Mouse (Mus musculus) right cerebral cortex, postnatal 10 days (tissue): Measurements from ENCODE around the gene Oaz2.
A peak's percentile ranks its signal among the peaks of the same experiment; 100 is the strongest.

ENCODE experiments used
- DNase-seq, 2 experiments: peaks; one replicate each; pipeline ENCODE4 v3.0.0; 2021; ENCODE audit warnings: low spot score in 2 of 2

Oaz2 gene

DNA sequence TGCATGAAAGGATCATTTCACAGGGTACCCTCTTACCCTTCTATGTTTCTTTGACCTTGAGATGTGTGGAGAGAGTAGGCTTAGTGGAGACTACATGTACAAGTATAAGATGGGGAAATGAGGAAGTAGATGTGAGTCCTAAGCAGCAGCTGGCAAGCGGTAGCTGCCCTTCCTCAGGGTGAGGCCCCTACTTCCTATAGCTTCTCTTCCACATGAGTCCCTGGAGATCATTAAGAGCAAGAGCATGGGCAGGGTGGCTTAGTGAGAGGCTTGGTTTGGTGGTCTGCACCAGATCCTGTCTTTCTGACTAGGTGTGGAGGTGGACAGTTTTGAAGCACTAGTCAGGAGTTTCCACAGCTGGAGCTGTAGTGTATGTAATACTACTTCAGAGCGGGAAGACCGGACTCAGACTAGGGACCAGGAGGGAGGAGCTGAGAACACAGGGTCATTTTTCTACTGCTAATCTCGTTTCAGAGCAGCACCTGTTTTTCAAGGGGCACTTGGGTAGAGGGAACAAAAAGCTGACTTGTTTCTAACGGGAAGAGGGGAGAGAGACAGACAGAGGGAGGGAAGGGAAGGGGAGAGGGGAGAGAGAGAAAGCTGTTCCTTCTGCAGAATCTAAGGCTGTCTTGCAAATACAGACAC is 25.3 kb downstream of the Oaz2 start:
- DNase-seq: no peak

DNA sequence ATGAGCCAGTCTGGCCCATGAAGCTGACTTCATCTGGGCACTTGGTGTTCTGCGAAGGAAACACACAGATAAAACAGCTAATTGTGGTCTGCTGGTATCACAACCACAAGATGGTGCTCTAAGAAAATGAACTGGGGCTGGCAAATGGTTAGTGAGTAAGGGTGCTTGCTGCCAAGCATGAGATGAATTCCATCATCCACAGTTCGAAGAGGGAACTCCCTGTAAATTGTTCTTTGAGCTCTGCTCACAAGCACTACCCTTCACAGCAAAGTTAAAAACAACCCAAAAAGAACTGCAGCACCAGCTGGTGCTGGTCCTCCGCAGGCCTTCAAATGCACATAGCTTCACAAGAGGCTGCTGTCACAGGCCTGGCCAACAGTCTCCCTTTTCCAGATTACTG is 27.8 kb downstream of the Oaz2 start:
- peak; percentile 71 to 81 for DNase-seq

DNA sequence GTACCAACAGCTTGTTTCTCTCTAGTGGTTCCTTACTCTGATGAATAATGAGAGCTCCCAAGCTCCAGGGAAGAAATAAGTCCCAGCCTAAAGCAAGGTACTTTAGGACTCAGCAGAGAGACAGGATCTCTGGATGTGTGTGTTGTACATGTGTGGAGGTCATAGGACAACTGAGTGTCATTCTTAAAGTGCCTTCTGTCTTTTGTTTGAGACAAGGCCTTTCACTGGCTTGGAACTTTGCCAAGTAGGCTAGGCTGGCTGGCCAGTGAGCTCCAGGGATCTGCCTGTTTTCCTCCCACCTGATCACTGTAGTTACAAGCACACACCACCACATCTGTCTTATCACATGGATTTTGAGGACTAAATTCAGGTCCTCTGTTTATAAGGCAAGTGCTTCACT is 28.5 kb downstream of the Oaz2 start:
- DNase-seq: peak in 1 of 2 experiments; percentile 45

DNA sequence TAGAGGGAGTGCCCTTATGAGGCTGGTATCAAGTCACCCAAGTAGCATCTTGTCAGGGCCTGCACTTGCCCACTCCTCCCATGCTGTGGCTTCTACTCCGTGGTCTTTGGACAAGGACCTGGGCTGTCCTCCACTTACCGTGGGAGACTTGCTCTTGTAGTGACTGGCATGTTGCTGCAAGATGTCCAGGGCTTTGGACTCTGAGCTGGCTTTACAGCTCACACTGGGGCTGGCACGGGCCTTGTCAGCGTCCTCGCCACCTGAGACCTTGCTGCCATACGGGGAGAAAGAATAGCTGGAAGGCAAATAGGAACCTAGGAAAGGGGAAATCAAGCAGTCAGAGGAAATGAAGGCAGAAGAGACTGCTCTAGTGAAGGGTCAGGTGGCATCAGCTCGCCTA is 29.6 kb downstream of the Oaz2 start:
- DNase-seq: no peak

DNA sequence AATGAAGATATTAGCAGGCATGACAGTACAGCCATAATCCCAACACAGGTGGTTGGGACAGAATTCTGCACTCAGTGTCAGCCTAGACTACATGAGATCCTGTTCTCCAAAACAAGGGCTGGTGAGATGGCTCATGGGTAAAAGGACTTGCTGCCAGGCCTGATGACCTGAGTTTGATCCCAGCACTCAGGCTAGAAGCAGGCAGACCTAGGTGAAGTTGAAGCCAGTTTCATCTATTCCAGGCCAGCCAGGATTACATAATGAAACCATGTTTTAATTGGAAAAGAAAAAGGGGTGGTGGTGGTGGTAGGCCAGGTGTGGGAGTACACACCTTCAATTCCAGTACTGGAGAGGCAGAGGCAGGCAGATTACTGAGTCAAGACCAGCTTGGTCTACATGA is 30.2 kb downstream of the Oaz2 start:
- DNase-seq: no peak

DNA sequence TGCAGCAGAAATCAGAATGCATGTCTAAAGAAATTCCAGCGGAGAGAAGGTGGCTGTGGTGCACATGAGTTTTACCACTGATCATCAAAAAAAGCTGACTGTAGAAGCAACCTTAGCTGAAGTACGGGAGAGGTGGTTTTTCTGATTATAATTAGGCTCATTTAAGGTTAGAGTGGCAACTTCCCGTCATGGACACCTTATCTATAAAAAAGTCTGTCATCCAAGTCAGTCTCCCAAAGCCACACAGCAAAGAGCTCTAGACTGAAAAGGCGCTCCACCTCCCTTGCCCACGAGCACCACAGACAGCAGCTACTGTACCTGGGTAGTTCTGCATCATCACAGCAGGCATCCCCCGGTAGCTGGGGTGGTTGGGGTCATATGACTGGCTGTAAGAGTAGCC is 32.7 kb downstream of the Oaz2 start:
- no peak for DNase-seq

DNA sequence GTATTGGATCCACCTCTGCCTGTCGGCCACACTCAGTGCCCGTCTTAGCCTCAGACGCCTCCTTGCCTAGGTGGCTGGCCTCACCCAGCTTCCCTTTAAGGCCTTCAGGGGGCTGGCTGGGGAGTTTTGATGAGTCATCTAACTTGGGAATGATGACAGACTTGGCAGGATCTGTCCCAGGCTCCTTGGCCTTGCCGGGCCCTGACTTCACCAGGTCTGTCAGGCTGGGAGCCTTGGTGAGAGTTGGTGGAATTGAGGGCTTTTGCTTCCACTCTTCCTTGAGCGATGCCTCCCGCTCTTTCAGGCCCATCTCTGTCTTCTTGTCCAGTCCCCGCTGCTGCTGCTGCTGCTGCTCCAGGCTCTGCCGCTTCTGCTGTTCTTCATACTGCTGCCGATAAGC is 34.5 kb downstream of the Oaz2 start:
- DNase-seq: no peak

DNA sequence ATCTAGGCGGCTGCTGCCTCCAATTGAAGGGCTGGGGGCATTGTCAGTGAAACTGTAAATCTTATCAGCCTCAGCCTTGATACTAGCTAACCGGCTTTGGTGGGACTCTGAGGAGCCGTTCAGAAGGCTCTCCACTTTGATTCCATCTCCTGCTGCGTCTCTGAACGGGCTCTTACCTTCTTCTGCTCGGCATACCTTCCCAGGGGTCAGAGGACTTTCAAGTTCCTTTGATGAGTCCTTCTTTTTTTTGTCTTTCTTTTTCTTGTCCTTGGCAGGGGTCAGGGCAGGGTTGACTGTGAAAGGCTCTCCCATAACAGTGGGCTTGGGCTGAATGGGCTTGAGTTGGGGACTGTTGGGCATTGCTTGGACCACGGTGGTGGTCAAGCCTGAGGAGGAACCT is 35.4 kb downstream of the Oaz2 start:
- no peak for DNase-seq

DNA sequence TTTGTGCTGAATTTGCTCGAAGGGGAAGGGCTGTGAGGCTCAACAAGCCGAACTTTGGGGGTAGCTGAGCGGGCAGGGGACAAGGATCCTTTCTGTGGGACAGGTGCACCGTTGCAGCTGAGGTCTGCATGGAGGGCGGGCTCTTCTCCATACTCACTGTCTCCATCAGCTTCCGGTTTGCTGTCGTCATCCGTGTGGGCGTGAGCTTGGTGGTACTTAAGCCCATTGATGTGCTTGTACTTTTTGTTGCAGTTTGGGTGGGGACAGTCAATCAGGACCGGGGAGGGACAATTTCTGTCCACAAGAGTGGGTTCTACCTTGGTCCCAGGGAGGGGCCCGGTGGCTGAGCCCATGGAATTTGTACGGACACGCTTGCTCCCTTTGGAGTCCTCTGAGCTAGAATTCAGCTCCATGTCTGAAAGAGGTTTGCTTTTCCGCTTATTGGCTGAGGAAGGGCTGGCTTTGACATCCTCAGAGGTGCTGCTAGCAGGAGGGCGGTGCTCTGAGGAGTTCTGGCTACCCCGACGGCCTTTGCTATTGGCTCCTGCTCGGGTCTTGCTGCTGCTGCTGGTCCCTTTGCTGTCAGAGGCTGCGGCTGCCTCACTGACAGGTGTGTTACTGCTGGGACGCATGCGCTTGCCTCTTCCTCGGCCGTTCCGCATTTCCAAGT is 36.3 kb downstream of the Oaz2 start:
- no peak for DNase-seq

DNA sequence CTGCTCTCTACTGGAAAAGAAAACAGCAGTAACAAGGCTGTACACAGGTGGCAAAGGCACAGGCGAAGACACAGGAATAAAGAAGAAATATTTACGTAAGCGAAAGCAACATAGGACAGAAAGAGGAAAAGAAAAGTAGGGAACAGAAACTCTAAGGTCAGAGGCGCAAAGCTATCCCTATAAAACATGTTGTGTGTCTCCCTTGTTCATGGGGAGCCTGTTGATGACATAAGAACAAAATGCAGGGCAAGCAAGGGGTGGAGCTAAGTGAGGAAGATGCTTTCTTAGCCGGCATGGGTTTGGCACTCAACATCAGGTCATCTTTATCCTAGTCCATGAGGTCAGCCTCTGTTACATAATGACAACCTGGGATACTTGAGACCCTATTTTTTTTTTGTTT is 50.4 kb downstream of the Oaz2 start:
- no peak for DNase-seq

DNA sequence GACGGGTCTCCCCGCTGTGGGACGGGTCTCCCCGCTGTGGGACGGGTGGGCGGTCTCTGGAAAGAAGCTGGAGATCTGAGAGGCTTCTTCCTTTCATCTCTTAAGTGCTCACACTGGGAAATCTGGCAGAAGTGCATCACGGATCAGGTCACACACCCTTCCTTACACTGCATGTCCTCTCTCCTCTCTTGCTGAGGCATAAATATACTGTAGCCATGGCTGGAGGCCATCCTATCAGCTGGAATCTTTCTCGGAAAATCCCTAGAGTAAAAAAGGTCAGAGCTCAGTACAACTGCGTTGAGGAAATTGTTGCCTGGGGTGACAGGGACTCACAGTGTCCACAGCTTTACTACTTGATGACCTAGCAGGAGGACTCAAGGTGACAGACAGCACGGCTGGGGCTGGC is 53.4 kb downstream of the Oaz2 start:
- no peak for DNase-seq

DNA sequence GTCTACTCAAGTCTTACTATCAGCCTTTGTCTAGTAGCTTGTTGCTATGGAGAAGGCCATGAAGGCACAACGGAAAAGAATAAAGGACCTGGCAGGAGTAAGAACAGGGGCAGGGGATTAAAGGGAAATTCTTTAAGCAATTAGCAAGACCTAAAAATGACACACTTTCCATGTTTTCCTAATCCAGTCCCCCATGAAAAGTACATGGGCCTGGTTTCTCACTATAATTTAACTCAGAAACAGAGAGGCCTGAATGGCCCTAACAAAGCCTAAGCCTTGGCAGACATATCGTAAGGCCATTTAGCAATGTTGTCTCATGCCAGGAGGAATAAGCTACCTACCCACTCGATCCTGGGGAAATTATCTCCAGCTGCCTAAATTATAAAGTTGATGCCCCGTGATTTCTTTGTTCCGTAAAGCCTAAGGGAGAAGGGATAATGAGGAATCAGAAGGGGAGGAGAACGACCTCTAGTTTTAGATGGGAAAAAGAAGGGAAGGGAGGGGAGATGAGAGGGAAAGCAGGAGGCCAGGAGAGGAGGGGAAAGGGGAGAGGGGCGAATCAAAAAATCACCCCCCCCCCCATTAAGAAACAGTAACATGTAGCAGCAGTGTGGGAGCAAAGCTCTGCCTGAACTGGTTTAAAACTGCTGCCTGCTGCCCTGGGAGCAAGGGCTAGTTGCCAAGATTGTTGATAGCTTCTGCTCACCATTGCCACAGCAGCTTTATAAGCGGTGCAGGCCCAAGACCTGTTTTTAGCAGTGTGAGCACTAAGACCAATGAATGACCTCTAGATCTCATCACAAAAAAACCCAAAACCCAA is 56.9 kb downstream of the Oaz2 start:
- DNase-seq: peak; percentile 64 to 66

DNA sequence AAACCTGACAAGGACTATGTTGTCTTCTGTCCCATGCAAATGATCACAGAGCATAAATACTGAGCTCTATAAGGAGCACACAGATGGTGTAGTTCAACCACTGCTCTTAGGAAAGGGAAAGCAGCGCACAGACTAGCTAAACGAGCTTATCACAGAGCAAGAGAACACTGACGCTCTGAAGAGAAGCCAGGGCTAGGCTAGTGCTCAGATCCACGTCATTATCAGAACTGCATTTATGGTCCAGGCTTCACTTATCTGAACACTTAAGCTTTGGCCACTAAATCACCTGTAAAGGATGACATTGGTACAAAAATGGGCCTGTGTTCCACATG is 57.5 kb downstream of the Oaz2 start:
- no peak for DNase-seq

DNA sequence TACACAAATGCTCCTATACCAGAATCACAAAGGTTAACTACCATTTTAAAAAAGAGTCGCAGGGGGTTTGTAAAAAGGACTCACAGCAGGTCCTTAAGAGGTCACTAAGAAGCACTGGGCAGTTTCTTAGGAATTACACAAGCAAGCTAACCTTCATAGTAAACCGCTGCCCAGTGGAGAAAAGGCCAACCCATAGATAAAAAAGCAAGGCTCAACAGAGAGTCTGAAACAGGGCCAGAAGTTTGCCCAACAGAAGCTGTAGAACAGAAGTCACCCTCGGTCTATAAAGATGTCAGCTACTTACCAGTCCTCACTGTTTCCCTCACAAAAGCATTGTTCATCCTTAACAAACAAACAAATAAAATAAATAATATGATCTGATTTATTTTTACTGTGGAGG is 58.6 kb downstream of the Oaz2 start:
- no peak for DNase-seq

DNA sequence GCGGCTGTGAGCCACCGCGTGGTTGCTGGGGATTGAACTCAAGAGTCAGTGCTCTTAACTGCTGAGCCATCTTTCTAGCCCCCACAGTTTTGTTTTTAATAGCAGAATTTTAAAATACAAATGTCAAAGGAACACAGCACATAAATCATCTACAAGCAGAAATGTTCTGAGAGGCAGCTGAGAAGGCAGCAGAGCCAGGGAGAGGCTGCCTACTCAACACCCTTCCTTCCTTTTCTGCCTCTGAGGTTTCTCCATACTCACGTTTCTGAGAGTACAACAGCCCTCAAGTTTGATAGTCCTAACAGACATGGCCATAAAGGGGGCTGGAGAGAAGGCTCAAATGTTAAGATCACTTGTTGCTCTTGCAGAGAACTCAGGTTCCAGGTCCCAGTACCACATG is 59.7 kb downstream of the Oaz2 start:
- DNase-seq: no peak

DNA sequence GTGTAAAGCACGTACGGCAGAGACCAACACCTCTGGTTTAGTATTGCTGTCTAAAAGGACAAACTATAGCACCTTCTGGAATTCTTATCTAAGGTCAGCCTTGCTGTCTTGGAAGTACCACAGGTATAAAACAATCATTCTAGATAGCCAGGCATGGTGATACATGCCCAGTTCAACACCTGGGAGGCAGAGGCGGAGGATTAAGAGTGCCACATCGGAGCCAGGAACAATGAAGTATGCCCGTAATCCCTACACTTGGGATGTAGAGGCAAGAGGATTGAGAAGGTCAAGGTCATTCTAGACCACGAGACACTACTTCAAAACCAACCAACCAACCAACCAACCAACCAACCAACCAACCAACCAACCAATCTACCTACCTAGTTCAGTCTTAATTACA is 60.8 kb downstream of the Oaz2 start:
- no peak for DNase-seq

DNA sequence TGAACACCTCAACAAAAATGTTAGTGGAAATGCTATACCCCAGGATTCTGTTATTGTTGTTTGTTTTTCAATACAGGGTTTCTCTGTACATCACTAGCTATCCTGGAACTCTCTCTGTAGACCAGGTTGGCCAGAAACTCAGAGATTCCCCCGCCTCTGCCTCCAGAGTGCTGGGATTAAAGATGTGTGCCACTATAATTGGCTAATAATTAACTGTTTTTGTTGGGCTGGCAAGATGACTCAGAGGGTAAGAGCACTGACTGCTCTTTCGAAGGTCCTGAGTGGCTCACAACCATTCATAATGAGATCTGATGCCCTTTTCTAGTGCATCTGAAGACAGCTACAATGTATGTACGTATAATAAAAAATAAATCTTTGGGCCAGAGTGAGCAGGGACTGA is 67.1 kb downstream of the Oaz2 start:
- DNase-seq: no peak
